Mouse (Mus musculus): ENCODE measurements around the gene Mgam.
"Not testable (repeated sequence)": the region's sequence is repeated elsewhere in the genome, so short reads cannot be mapped to it uniquely, and the experiment has no call there.

Gene Mgam

DNA sequence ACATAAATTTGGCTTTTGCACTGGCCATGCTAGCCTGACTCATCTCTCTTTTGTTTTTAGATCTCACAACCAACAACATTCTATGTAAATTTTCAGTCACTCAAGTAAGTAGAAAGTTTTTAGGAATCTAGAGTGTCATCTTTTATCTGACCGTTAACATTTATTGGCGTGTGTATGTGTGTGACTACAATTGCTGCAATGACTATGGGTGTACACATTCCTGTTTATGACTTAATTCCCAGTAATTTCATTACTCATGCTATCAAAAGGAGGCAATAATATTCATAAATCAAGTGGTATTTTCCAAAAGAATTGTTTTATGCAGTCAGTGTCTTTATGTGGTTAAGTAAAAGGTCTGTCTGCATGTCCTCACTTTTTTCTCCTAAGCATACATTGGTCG, 110.9 kb downstream of the Mgam start:
- DNase-seq (ENCODE audit: low spot score), result no peak

DNA sequence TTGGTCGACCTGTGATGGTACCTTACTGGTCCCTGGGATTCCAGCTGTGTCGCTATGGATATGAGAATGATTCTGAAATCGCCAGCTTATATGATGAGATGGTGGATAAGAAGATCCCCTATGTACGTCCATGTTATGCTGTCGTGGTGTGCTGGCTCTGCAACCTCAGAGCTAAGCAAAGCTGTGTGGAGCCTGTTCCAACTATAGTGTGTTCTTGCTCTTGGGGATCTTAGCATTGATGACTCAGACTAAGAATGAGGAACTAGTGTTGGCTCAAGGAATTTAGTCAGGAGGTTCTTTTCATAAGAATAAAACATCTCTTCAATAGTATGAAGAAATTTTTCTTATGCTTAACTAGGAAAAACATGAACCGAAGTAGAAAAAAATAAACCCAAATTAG, 120.4 kb downstream of the Mgam start:
- DNase-seq (ENCODE audit: low spot score), result not testable (repeated sequence)

DNA sequence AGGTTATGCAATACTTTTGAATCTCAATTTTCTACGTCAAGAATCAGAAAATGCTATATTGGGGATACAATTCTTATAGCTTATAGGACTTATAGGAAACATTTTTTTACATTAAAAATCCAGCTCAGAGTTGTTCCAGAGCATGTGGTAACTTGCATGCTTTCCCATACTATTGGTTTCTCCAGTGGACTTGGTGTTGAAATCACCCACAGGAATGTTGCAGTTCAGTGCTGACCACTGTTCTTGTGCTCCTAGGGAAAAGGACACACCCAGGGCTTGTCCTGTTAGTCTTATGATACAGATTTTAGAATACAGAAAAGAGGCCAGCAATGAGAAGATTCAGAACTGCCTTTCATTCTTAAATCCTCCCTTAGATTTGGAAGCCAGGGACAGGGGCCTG, 127.3 kb downstream of the Mgam start:
- DNase-seq (ENCODE audit: low spot score), result no peak

DNA sequence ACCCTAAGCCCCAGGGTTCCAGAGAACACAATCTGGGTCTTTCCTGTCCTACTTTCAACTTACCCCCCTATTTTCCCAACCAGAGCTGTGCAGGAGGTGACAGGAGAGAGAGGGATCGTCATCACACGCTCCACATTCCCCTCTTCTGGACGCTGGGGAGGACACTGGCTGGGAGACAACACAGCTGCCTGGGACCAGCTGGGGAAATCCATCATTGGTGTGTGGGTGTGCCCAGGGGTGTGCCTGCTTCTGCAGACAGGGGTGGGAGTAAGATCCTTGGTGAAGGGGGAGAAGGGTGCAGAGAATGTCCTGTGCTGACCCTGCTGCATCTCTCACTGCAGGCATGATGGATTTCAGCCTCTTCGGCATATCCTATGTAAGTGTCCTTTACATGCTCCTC, 128.7 kb downstream of the Mgam start:
- not testable (repeated sequence) for DNase-seq (ENCODE audit: low spot score)

DNA sequence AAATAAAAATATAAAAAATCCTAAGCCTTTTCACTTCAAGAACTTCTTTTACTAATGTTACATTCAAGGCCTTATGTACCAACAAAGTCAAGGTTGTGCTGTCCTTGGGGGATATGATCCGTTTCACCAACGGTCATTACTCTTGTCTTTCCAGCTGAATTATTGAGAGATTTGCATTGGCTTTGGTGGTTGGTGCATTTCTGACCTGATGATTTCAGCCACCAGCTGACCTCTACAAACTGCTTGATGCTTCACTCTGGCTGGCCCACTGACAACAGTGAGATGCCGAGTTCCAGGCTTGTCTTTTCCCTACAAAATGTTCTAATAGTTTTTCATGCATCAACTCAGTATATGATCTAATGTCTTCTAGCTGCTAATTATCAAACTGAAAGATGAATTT, 146.0 kb downstream of the Mgam start:
- DNase-seq (ENCODE audit: low spot score), result no peak

DNA sequence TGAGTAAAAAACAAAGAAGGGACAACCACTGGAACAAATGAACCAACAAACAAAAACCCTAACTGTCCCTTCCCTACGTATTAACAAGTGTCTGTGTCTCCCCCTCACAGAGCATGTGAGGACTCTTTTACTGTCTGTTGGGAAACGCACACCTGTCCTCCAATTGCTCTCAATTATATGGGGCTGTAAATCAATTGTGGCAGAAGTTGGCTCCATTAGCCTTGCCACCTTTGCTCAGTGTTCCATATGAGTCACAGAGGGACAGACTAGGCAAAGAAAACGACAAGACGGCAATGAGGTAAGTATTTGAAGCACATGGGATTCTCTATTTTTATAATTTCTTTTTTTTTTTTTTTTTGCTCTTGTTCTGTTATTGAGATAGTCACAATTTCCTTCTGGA, 149.8 kb downstream of the Mgam start:
- DNase-seq (ENCODE audit: low spot score), result no peak

DNA sequence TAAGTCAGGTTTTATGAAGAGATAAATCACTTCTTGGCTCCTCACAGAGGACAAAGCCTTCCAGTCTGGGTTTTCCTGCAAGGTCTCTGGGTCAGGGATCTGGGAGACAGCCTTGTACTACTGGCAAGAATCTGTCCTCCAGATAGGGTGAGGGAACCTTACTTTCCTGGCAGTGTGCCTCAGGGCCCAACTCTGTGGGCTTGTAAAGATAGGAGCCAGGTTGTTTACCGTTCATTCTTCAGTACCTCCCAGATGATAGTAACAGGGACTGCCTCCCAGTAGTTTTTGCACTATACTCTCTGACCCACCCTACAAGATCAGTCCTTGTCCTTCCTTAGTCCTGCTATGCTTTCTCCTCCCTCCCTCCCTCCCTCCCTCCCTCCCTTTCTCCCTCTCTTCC, 155.0 kb downstream of the Mgam start:
- DNase-seq (ENCODE audit: low spot score), result no peak

DNA sequence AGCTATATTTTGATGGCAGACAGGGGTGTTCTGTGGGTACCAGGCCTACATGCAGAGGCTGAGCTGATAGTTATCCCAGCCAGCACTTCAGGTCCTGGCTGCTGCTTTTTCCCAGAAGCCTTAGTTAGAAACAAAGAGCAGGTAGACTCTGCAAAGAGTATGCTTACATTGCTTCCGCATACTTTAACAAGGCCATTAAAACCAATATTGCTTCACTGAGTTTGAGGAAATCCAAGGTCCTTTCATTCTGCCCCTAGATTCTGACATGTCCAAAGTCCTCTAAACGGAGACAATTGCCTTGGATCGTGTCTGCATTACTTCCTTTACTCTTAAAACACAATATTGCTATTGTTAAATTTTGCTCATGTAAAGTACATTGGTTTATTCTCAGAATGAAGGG, 155.7 kb downstream of the Mgam start:
- DNase-seq (ENCODE audit: low spot score), result no peak

DNA sequence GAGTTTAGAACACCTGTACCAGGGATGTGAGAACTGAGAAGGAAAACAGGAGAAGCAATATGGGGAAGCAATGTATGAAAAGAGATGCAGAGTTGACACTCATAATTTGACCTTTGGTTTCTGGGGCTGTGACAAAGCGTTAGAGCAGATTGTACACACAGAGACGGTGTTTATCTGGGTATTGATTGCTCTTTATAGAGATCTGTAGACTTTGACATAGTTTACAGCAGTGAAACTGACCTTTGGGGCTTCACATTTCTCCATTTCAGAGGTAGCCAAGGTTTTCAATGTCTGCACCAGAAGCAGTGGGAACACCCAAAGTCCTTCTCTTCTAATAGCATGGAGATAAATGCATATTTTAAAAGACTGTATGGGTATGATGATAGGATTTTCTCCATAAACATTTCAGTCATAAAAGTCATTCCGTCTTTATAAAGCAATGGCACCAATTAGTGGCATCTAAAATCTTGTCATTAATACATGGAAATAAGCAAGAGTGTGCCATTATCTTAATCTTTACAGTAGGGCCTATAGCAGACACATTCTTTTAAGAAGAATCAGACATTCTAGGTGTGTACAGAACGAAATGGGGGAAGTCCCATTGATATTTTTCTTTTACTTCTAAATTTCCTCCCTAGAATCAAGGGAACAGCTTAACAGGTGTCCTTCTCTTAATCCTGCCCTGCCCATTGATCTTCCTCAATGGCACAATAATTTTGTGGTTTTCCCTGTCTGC, 166.6 kb downstream of the Mgam start:
- DNase-seq (ENCODE audit: low spot score), result no peak

DNA sequence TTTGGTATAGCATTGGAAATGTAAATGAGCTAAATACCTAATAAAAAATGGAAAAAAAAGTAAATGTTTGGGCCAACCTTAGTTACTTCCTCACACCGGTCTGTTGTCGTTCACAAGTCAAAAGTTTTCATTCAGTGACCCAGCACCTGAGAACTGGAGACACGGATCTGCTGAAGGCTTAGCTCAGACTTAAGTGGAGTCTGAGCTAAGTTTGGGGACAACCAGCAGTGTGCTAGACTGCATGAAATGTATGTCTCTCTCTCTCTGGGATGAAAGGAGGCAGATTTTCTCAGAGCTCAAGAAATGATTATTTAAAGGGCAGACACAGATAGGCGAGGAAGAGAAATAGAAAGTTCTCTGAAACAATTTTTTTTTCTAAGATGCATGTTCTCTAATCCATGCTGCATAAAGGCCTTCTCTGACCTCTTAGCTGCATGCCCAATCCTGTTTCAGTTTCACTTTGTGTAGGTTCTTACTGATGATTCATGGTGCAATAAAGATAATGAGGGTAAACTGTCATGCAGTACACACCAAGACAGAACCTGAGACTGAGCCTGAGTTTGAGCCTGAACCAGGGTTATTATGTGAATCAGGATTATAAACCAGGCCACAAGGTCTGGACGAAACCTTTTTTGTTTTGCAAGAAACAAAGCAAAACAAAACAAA, 189.7 kb downstream of the Mgam start:
- no peak for DNase-seq (ENCODE audit: low spot score)

Data from c-Kit-positive CD71-positive TER-119-positive erythroid progenitor cells, embryonic 14.5 days (primary cell).